Mouse (Mus musculus): ENCODE measurements around the gene Cntnap3.
"Not testable (repeated sequence)": the region's sequence is repeated elsewhere in the genome, so short reads cannot be mapped to it uniquely, and the experiment has no call there.

Cntnap3 gene

GRCm38 (mm10) chr13:64903585-64904208 is at the start of gene Cntnap3:
Cntnap3 (minus strand) TSS chr13:64903955.
- DNase-seq = no peak

GRCm38 (mm10) chr13:64917191-64917590 is 13.4 kb upstream of the Cntnap3 start, which contains the start of gene Spata31:
Spata31 (plus strand) TSS chr13:64917406.
- DNase-seq = no peak

- DNase-seq = no peak
These were observed 623 bp downstream of the Cntnap3 start for GRCm38 (mm10) chr13:64903132-64903531.

GRCm38 (mm10) chr13:64865397-64865796 is 38.4 kb downstream of the Cntnap3 start:
- no peak for DNase-seq

- not testable (repeated sequence) for DNase-seq
These were observed 78.9 kb downstream of the Cntnap3 start for GRCm38 (mm10) chr13:64824856-64825255.

- DNase-seq = no peak
These were observed 158.4 kb downstream of the Cntnap3 start for GRCm38 (mm10) chr13:64745383-64745782.

- DNase-seq = no peak
These were observed 171.5 kb downstream of the Cntnap3 start for GRCm38 (mm10) chr13:64732244-64732643.

GRCm38 (mm10) chr13:64716791-64717190 is 187.0 kb downstream of the Cntnap3 start:
- no peak for DNase-seq

GRCm38 (mm10) chr13:64692463-64692862 is 211.3 kb downstream of the Cntnap3 start:
- DNase-seq = no peak
